Mouse (Mus musculus) liver, postnatal 0 days (tissue): ENCODE measurements around the gene Kcnj6. TPM values are rescaled to one million over a fixed set of nuclear protein-coding genes. Genes with fewer than 3 reads are reported as not detected.

Source experiments
- ATAC-seq: fragments of 200-750 bp; cut with Nextera tagmentation; 2 replicates; pipeline ENCODE4 v1.8.0; 2017; ENCODE audit warnings: mild to moderate bottlenecking, moderate library complexity
- DNase-seq: peaks from one replicate; pipeline ENCODE4 v3.0.0-alpha.2; 2016
- H3K27ac ChIP-seq: fragments of 300-500 bp; sonication (generic); 2 replicates; pipeline ENCODE4 v1.5.1; 2014; ENCODE audit warnings: antibody characterized with exemption, moderate library complexity, mild to moderate bottlenecking, low read depth
- H3K27me3 ChIP-seq: fragments of 300-500 bp; sonication (generic); 2 replicates; pipeline ENCODE4 v1.6.1; 2014; ENCODE audit warnings: low read length, control low read depth, mixed read lengths; ENCODE audit not compliant: insufficient read depth
- H3K36me3 ChIP-seq: fragments of 300-500 bp; sonication (generic); replicated peaks from 2 replicates; pipeline ENCODE4 v1.6.1; 2014; ENCODE audit warnings: mild to moderate bottlenecking, control low read depth, low read length, moderate library complexity, mixed read lengths; ENCODE audit not compliant: insufficient read depth
- H3K4me1 ChIP-seq: fragments of 300-500 bp; sonication (generic); 2 replicates; pipeline ENCODE4 v1.6.1; 2014; ENCODE audit warnings: antibody characterized with exemption, mild to moderate bottlenecking, control low read depth; ENCODE audit not compliant: insufficient read depth
- H3K4me2 ChIP-seq: fragments of 300-500 bp; sonication (generic); 2 replicates; pipeline ENCODE4 v1.6.1; 2014; ENCODE audit warnings: low read depth, mild to moderate bottlenecking, low read length, moderate library complexity, mixed read lengths
- H3K4me3 ChIP-seq: fragments of 300-500 bp; sonication (generic); 2 replicates; pipeline ENCODE4 v1.5.1; 2014; ENCODE audit warnings: low read depth, low read length
- H3K9ac ChIP-seq: fragments of 300-500 bp; sonication (generic); replicated peaks from 2 replicates; pipeline ENCODE4 v1.6.1; 2014; ENCODE audit warnings: mild to moderate bottlenecking, moderate library complexity
- H3K9me3 ChIP-seq: fragments of 300-500 bp; sonication (generic); 2 replicates; pipeline ENCODE4 v1.6.1; 2016; ENCODE audit warnings: mild to moderate bottlenecking, control low read depth, low read length, mixed read lengths
- CTCF ChIP-seq: sonication (generic); IDR thresholded peaks from 2 replicates; pipeline ENCODE4 v1.5.1; 2016; ENCODE audit warnings: antibody characterized with exemption, low read depth
- EP300 ChIP-seq: IDR thresholded peaks from 2 replicates; pipeline ENCODE4 v1.6.1; 2016; ENCODE audit warnings: antibody characterized with exemption, low read depth, mild to moderate bottlenecking
- WGBS: fragments of 180-500 bp; shearing (Covaris S2); extraction: QIAGEN DNeasy Blood & Tissue Kit; methylation state at CpG from one replicate; pipeline ENCODE4 v1.1.7; 2014; ENCODE audit not compliant: insufficient replicate concordance; 5-methylcytosine and 5-hydroxymethylcytosine counted together
- polyA plus RNA-seq: library from polyadenylated mRNA; unstranded; fragments of >200 nt; fragmentation: Nextera tagmentation; extraction: Ambion mirVana; gene quantifications from 2 replicates; pipeline ENCODE4 v1.2.1, GENCODE M21; 2015

Kcnj6 gene
- polyA plus RNA-seq, 1 experiment from 2014 or later, result not detected

GRCm38 (mm10) chr16:94925364-94925763 lies 72.1 kb downstream of the Kcnj6 start:
- 53% methylated on average over 6 of the region's 6 CpGs for WGBS
- DNase-seq, result no peak

GRCm38 (mm10) chr16:94919177-94919576 lies 78.3 kb downstream of the Kcnj6 start:
- Histone ChIP-seq H3K4me2 (no peak overlapping the region), H3K27me3 (no peaks in the 10 kb centered on the region), H3K9me3 (no peaks in the 10 kb centered on the region), H3K4me3 (no peak overlapping the region), H3K4me1 (no peaks in the 10 kb centered on the region), H3K9ac (no peak overlapping the region), H3K27ac (no peak overlapping the region), H3K36me3 (no peaks in the 10 kb centered on the region)
- DNase-seq (no peak), ATAC-seq (no peak)
- 84% methylated on average over 5 of the region's 5 CpGs for WGBS
- TF ChIP-seq CTCF (no peak), EP300 (no peak)

More at GRCm38 (mm10) chr16:94925364-94925763, 72.1 kb downstream of the Kcnj6 start:
- no peaks in the 10 kb centered on the region for H3K9me3 ChIP-seq
- H3K36me3 ChIP-seq, result no peaks in the 10 kb centered on the region
- H3K4me2 ChIP-seq, result no peak overlapping the region
- no peaks in the 10 kb centered on the region for H3K4me1 ChIP-seq
- no peak overlapping the region for H3K9ac ChIP-seq
- no peak for ATAC-seq
- TF ChIP-seq EP300 (no peak), CTCF (no peak)
- no peaks in the 10 kb centered on the region for H3K27me3 ChIP-seq
- no peak overlapping the region for H3K4me3 ChIP-seq
- H3K27ac ChIP-seq, result no peak overlapping the region

- ATAC-seq (no peak), DNase-seq (no peak)
- no peak overlapping the region for H3K27ac ChIP-seq
- no peaks in the 10 kb centered on the region for H3K9me3 ChIP-seq
- no peak for TF ChIP-seq CTCF
- no peak for TF ChIP-seq EP300
- no peak overlapping the region for H3K9ac ChIP-seq
- no peak overlapping the region for H3K4me3 ChIP-seq
- no peaks in the 10 kb centered on the region for H3K4me1 ChIP-seq
- no peak overlapping the region for H3K4me2 ChIP-seq
- 69% methylated on average over 4 of the region's 4 CpGs for WGBS
- no peaks in the 10 kb centered on the region for H3K27me3 ChIP-seq
- no peaks in the 10 kb centered on the region for H3K36me3 ChIP-seq
Measured at GRCm38 (mm10) chr16:94906026-94906425, 91.5 kb downstream of the Kcnj6 start.

- no peak overlapping the region for H3K4me2 ChIP-seq
- H3K4me1 ChIP-seq, result no peaks in the 10 kb centered on the region
- TF ChIP-seq EP300 (no peak), CTCF (no peak)
- no peaks in the 10 kb centered on the region for H3K27me3 ChIP-seq
- H3K36me3 ChIP-seq, result no peaks in the 10 kb centered on the region
- no peak overlapping the region for H3K4me3 ChIP-seq
- no peak overlapping the region for H3K27ac ChIP-seq
- no peak overlapping the region for H3K9ac ChIP-seq
- DNase-seq, result no peak
- no peaks in the 10 kb centered on the region for H3K9me3 ChIP-seq
- no peak for ATAC-seq
- 76% methylated on average over 6 of the region's 6 CpGs for WGBS
Measured at GRCm38 (mm10) chr16:94898832-94899231, 98.7 kb downstream of the Kcnj6 start.

- H3K4me1 ChIP-seq, result no peaks in the 10 kb centered on the region
- H3K9ac ChIP-seq, result no peak overlapping the region
- no peak for ATAC-seq
- H3K4me2 ChIP-seq, result no peak overlapping the region
- H3K4me3 ChIP-seq, result no peak overlapping the region
- 76% methylated on average over 4 of the region's 4 CpGs for WGBS
- H3K27ac ChIP-seq, result no peak overlapping the region
- no peak for DNase-seq
- no peaks in the 10 kb centered on the region for H3K27me3 ChIP-seq
- H3K36me3 ChIP-seq, result no peaks in the 10 kb centered on the region
- TF ChIP-seq EP300 (no peak), CTCF (no peak)
- H3K9me3 ChIP-seq, result no peaks in the 10 kb centered on the region
Measured at GRCm38 (mm10) chr16:94892162-94892650, 105.3 kb downstream of the Kcnj6 start.

GRCm38 (mm10) chr16:94890581-94890980 lies 106.9 kb downstream of the Kcnj6 start:
- no peaks in the 10 kb centered on the region for H3K9me3 ChIP-seq
- TF ChIP-seq EP300 (no peak), CTCF (no peak)
- H3K4me3 ChIP-seq, result no peak overlapping the region
- H3K36me3 ChIP-seq, result no peaks in the 10 kb centered on the region
- DNase-seq, result no peak
- no peak overlapping the region for H3K27ac ChIP-seq
- H3K9ac ChIP-seq, result no peak overlapping the region
- no peaks in the 10 kb centered on the region for H3K4me1 ChIP-seq
- H3K27me3 ChIP-seq, result no peaks in the 10 kb centered on the region
- no peak overlapping the region for H3K4me2 ChIP-seq
- 49% methylated on average over 6 of the region's 6 CpGs for WGBS
- ATAC-seq, result no peak

- Histone ChIP-seq H3K4me3 (no peak overlapping the region), H3K9ac (no peak overlapping the region), H3K36me3 (no peaks in the 10 kb centered on the region), H3K4me1 (no peaks in the 10 kb centered on the region), H3K9me3 (no peaks in the 10 kb centered on the region), H3K4me2 (no peak overlapping the region), H3K27me3 (no peaks in the 10 kb centered on the region), H3K27ac (no peak overlapping the region)
- ATAC-seq, result no peak
- DNase-seq, result no peak
- WGBS, result 64% methylated on average over 2 of the region's 2 CpGs
- TF ChIP-seq CTCF, result no peak
- no peak for TF ChIP-seq EP300
Measured at GRCm38 (mm10) chr16:94890056-94890455, 107.4 kb downstream of the Kcnj6 start.
